Mouse (Mus musculus): ENCODE results near the gene Tmem38b. TPM values are rescaled to one million over a fixed set of nuclear protein-coding genes. Genes with fewer than 3 reads are reported as not detected.
A peak's percentile ranks its signal among the peaks of the same experiment; 100 is the strongest.

Tmem38b gene
- polyA plus RNA-seq, 1 experiment from 2014 or later = 7.2 TPM

DNA sequence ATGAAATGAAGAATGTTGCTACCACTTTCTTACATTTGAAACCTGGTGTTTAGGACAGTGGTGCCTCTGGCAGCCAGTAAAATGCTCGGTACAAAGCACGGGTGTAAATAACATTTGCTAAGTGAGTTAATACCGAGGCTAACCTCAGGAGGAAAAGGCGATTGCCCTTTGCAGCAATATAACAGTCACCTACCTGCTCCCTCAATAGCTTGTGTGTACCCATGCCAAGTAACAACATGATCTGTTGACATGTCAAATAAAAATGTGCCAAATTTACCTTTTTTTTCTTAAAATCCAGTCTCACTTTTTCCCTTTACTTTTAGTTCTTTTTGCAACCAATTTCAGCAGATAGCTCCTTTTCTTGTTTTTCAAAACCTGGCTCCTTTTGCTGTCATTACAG is 1.0 kb upstream of the Tmem38b start:
- ATAC-seq (replicated peaks; ENCODE audit: low FRiP score, low TSS enrichment, low read depth) = no peak
- no peak overlapping the region for H3K27ac ChIP-seq (ENCODE audit: low read depth)

DNA sequence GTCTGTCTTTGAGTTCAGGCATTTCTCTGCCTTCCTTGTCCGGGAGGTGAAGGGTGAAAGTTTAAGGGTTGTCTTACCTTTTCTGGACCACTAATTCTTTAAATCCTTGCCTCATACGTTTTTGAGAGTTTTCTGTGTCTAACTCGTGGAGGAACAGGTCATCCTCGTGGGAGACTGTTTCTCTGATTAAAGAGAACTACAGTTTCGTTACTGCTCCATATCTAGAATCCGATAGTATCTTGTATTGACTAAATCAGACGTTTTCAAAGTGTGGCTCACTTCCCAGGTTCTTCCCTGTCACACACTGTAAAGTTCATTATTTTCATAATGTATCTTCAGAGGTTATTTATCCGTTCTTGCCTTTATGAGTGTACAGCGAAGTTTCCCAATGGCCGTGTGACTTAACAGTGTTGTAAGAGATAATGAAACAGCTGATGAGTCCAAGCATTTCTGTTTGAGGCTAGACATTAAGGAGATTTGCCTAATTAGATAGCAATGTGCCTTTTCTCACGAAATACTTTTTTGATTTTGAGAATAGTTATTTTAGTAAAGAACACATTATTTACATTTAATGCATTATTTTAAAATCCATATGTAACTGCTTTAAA is 900 bp downstream of the Tmem38b start:
- Histone ChIP-seq H3K27ac (ENCODE audit: low read depth) (no peak overlapping the region), H3K4me1 (replicated peaks; ENCODE audit: control insufficient read depth, insufficient read depth, low read length) (no peaks in the 10 kb centered on the region; the same call in 1 of the 2 replicates), H3K4me2 (ENCODE audit: low read length) (peak overlapping the region; percentile 56), H3K9ac (ENCODE audit: low read length) (peak overlapping the region; percentile 12; the same call in 1 of the 2 replicates), H3K36me3 (ENCODE audit: control insufficient read depth, insufficient read depth, low read length) (no peaks in the 10 kb centered on the region), H3K9me3 (ENCODE audit: control insufficient read depth, low read length) (0 out of 2 replicates have a peak, but pooled peaks cover 2% of the 10 kb centered on the region), H3K27me3 (replicated peaks; ENCODE audit: control insufficient read depth, insufficient read depth, low read length) (no peaks in the 10 kb centered on the region), H3K4me3 (ENCODE audit: low read depth, low read length) (peak overlapping the region; percentile 80)
- DNase-seq (ENCODE audit: low spot score) = no peak
- no peak for ATAC-seq (replicated peaks; ENCODE audit: low FRiP score, low TSS enrichment, low read depth)
- WGBS = 14% methylated on average over 11 of the region's 11 CpGs

More for the DNA sequence above, 1.0 kb upstream of the Tmem38b start:
- Histone ChIP-seq H3K9me3 (ENCODE audit: control insufficient read depth, low read length) (no peaks in the 10 kb centered on the region), H3K27me3 (replicated peaks; ENCODE audit: control insufficient read depth, insufficient read depth, low read length) (no peaks in the 10 kb centered on the region), H3K9ac (ENCODE audit: low read length) (no peak overlapping the region), H3K4me3 (ENCODE audit: low read depth, low read length) (no peak overlapping the region), H3K4me1 (replicated peaks; ENCODE audit: control insufficient read depth, insufficient read depth, low read length) (no peaks in the 10 kb centered on the region; the same call in 1 of the 2 replicates), H3K36me3 (ENCODE audit: control insufficient read depth, insufficient read depth, low read length) (no peaks in the 10 kb centered on the region), H3K4me2 (ENCODE audit: low read length) (no peak overlapping the region)
- 25% methylated on average over 4 of the region's 4 CpGs for WGBS
- no peak for DNase-seq (ENCODE audit: low spot score)

DNA sequence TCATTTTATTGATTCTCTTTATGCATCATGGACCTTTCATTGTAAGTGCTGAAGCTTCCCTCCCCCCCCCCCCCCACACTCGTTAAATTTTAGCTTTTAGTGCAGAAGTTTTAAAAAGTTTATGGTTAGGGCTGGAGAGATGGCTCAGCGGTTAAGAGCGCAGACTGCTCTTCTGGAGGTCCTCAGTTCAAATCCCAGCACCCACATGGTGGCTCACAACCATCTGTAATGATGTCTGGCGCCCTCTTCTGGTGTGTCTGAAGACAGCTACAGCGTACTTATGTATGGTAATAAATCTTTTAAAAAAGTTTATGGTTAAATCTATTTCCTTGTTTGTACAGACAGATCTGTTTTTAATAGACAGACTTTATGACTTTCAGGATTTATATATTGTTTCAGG is 2.0 kb downstream of the Tmem38b start:
- H3K9ac ChIP-seq (ENCODE audit: low read length) = no peak overlapping the region
- no peaks in the 10 kb centered on the region for H3K27me3 ChIP-seq (replicated peaks; ENCODE audit: control insufficient read depth, insufficient read depth, low read length)
- 0 out of 2 replicates have a peak, but pooled peaks cover 2% of the 10 kb centered on the region for H3K9me3 ChIP-seq (ENCODE audit: control insufficient read depth, low read length)
- no peaks in the 10 kb centered on the region for H3K36me3 ChIP-seq (ENCODE audit: control insufficient read depth, insufficient read depth, low read length)
- H3K4me2 ChIP-seq (ENCODE audit: low read length) = no peak overlapping the region
- H3K4me1 ChIP-seq (replicated peaks; ENCODE audit: control insufficient read depth, insufficient read depth, low read length) = no peaks in the 10 kb centered on the region; the same call in 1 of the 2 replicates
- DNase-seq (ENCODE audit: low spot score) (no peak), ATAC-seq (replicated peaks; ENCODE audit: low FRiP score, low TSS enrichment, low read depth) (no peak)
- no peak overlapping the region for H3K27ac ChIP-seq (ENCODE audit: low read depth)
- 78% methylated on average over 5 of the region's 5 CpGs for WGBS
- no peak overlapping the region for H3K4me3 ChIP-seq (ENCODE audit: low read depth, low read length)

DNA sequence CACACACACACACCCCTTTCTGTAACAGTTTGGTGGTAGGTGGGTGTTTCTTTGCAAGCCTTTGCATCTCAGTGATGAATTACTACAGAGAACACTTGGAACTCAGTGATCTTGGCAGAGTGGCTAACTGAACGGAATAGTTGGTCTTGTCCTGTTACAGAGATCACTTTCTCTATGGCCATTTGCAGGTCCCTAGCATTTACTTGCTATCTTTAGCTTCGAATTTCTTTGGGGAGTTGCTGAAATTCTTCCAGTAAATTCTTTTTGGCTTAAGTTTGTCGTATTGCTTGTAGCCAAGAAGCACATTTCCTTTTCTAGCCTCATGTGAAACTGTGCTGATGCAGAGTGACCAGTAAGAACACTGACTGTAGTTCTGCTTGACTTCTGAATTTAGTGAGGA is 3.1 kb downstream of the Tmem38b start:
- Histone ChIP-seq H3K36me3 (ENCODE audit: control insufficient read depth, insufficient read depth, low read length) (no peaks in the 10 kb centered on the region), H3K9me3 (ENCODE audit: control insufficient read depth, low read length) (0 out of 2 replicates have a peak, but pooled peaks cover 2% of the 10 kb centered on the region), H3K27ac (ENCODE audit: low read depth) (no peak overlapping the region), H3K4me3 (ENCODE audit: low read depth, low read length) (no peak overlapping the region), H3K9ac (ENCODE audit: low read length) (no peak overlapping the region), H3K4me2 (ENCODE audit: low read length) (no peak overlapping the region), H3K4me1 (replicated peaks; ENCODE audit: control insufficient read depth, insufficient read depth, low read length) (no peaks in the 10 kb centered on the region; the same call in 1 of the 2 replicates), H3K27me3 (replicated peaks; ENCODE audit: control insufficient read depth, insufficient read depth, low read length) (no peaks in the 10 kb centered on the region)
- DNase-seq (ENCODE audit: low spot score) (no peak), ATAC-seq (replicated peaks; ENCODE audit: low FRiP score, low TSS enrichment, low read depth) (no peak)
- WGBS = 83% methylated on average over 3 of the region's 3 CpGs

DNA sequence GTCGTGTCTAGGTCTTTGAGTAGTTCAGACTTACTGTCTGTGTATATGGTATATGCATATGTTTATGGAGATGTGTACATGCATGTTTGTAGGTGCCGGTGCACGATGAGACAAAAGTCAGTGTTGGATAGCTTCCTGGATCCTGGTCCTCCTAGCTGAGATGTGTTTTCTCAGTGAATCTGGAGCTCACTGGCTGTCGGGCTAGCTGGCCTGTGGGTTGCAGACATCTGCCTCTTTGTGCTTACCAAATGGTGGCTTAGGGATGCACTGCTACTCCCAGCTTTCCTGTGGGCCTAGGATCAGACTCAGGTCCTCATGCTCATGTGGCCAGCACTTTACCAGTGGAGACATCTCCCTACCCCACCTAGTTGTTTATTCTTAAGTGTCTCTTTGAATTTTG is 4.2 kb downstream of the Tmem38b start:
- no peaks in the 10 kb centered on the region for H3K27me3 ChIP-seq (replicated peaks; ENCODE audit: control insufficient read depth, insufficient read depth, low read length)
- H3K9ac ChIP-seq (ENCODE audit: low read length) = no peak overlapping the region
- H3K4me1 ChIP-seq (replicated peaks; ENCODE audit: control insufficient read depth, insufficient read depth, low read length) = no peaks in the 10 kb centered on the region; the same call in 1 of the 2 replicates
- H3K27ac ChIP-seq (ENCODE audit: low read depth) = no peak overlapping the region
- DNase-seq (ENCODE audit: low spot score) (no peak), ATAC-seq (replicated peaks; ENCODE audit: low FRiP score, low TSS enrichment, low read depth) (no peak)
- no peak overlapping the region for H3K4me2 ChIP-seq (ENCODE audit: low read length)
- H3K4me3 ChIP-seq (ENCODE audit: low read depth, low read length) = no peak overlapping the region
- H3K9me3 ChIP-seq (ENCODE audit: control insufficient read depth, low read length) = 0 out of 2 replicates have a peak, but pooled peaks cover 2% of the 10 kb centered on the region
- 92% methylated on average over 4 of the region's 4 CpGs for WGBS
- no peaks in the 10 kb centered on the region for H3K36me3 ChIP-seq (ENCODE audit: control insufficient read depth, insufficient read depth, low read length)

DNA sequence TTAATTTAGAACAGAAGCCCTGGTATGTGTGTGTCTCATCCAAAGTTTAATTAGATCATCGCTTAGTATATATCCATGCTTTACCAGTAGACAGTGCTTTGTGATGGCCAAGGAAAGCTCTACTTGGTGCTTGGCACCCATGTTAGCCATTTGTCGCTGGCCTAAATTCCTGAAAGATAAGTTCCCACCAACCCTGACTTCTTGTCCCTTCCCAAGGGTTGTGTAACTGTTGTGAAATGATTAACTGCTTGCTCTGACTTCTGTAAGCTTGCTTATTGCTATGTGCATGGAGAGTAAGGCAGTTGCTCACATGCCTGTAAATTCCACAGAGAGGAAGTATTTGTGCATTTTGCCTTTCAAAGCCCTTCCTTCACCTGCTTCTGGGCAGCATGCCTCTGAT is 4.7 kb downstream of the Tmem38b start:
- Histone ChIP-seq H3K27ac (ENCODE audit: low read depth) (no peak overlapping the region), H3K4me3 (ENCODE audit: low read depth, low read length) (no peak overlapping the region), H3K27me3 (replicated peaks; ENCODE audit: control insufficient read depth, insufficient read depth, low read length) (no peaks in the 10 kb centered on the region), H3K9ac (ENCODE audit: low read length) (no peak overlapping the region), H3K4me1 (replicated peaks; ENCODE audit: control insufficient read depth, insufficient read depth, low read length) (no peaks in the 10 kb centered on the region; the same call in 1 of the 2 replicates), H3K36me3 (ENCODE audit: control insufficient read depth, insufficient read depth, low read length) (no peaks in the 10 kb centered on the region), H3K9me3 (ENCODE audit: control insufficient read depth, low read length) (0 out of 2 replicates have a peak, but pooled peaks cover 2% of the 10 kb centered on the region), H3K4me2 (ENCODE audit: low read length) (no peak overlapping the region)
- WGBS = 91% methylated on average over 2 of the region's 2 CpGs
- no peak for DNase-seq (ENCODE audit: low spot score)
- ATAC-seq (replicated peaks; ENCODE audit: low FRiP score, low TSS enrichment, low read depth) = no peak

DNA sequence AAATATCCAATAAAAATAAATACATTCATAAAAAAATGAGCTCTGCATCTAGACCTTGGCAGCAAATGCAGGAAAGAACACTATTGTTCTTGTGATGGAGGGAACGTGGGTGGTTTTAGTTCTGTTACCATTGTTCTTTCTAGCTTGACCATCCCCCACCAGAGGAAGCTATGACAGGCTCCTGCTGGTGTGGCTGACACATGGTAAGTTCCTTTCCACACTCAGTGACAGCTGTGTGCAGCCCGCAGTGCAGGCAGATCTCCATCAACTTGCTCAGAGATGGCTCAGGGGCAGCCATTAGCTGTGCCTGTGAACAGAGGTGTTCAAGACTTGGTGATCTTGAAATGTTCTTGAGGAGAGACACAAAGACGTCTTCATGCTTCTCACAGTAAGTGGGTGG is 6.5 kb downstream of the Tmem38b start:
- 0 out of 2 replicates have a peak, but pooled peaks cover 2% of the 10 kb centered on the region for H3K9me3 ChIP-seq (ENCODE audit: control insufficient read depth, low read length)
- DNase-seq (ENCODE audit: low spot score) (no peak), ATAC-seq (replicated peaks; ENCODE audit: low FRiP score, low TSS enrichment, low read depth) (no peak)
- no peaks in the 10 kb centered on the region for H3K36me3 ChIP-seq (ENCODE audit: control insufficient read depth, insufficient read depth, low read length)
- no peak overlapping the region for H3K4me3 ChIP-seq (ENCODE audit: low read depth, low read length)
- no peaks in the 10 kb centered on the region for H3K27me3 ChIP-seq (replicated peaks; ENCODE audit: control insufficient read depth, insufficient read depth, low read length)
- no peaks in the 10 kb centered on the region for H3K4me1 ChIP-seq (replicated peaks; ENCODE audit: control insufficient read depth, insufficient read depth, low read length)
- H3K27ac ChIP-seq (ENCODE audit: low read depth) = no peak overlapping the region
- no peak overlapping the region for H3K9ac ChIP-seq (ENCODE audit: low read length)
- H3K4me2 ChIP-seq (ENCODE audit: low read length) = no peak overlapping the region
- 56% methylated on average over 3 of the region's 3 CpGs for WGBS

DNA sequence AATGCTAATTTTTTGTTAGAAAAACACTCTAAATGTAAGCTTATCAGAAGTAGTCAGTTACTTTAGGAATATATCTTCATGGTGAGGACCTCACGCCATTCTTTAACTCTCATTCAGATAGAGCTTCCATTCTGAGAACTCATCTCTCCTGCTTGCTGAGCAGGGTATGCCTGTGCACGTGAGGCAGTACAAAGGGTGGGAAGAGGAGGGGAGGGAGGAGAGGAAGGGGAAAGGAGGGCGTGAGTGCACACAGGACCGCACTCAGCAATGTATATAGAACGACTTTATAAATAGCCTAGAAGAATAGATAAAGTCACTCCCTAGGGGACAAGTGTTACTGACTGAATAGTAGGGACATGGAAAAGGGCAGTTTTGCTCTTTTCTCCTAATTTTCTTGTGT is 11.1 kb downstream of the Tmem38b start:
- Histone ChIP-seq H3K4me2 (ENCODE audit: low read length) (no peak overlapping the region), H3K27me3 (replicated peaks; ENCODE audit: control insufficient read depth, insufficient read depth, low read length) (no peaks in the 10 kb centered on the region), H3K4me1 (replicated peaks; ENCODE audit: control insufficient read depth, insufficient read depth, low read length) (no peaks in the 10 kb centered on the region), H3K27ac (ENCODE audit: low read depth) (no peak overlapping the region), H3K36me3 (ENCODE audit: control insufficient read depth, insufficient read depth, low read length) (no peaks in the 10 kb centered on the region), H3K9me3 (ENCODE audit: control insufficient read depth, low read length) (no peaks in the 10 kb centered on the region), H3K9ac (ENCODE audit: low read length) (no peak overlapping the region), H3K4me3 (ENCODE audit: low read depth, low read length) (no peak overlapping the region)
- WGBS = 33% methylated on average over 5 of the region's 5 CpGs
- no peak for ATAC-seq (replicated peaks; ENCODE audit: low FRiP score, low TSS enrichment, low read depth)
- no peak for DNase-seq (ENCODE audit: low spot score)

All from intestine, embryonic 14.5 days (tissue).